Mouse (Mus musculus): ENCODE measurements around the gene Mid1. TPM values are rescaled to one million over a fixed set of nuclear protein-coding genes. Genes with fewer than 3 reads are reported as not detected.

Gene Mid1
- polyA plus RNA-seq, 1 experiment: 8.8 TPM

GRCm38 (mm10) chrX:169881253-169882219 is 196.5 kb downstream of the Mid1 start:
- Histone ChIP-seq H3K4me1 (ENCODE audit: control insufficient read depth, insufficient read depth, low read length) (0 out of 2 replicates have a peak, but pooled peaks cover 4% of the 10 kb centered on the region), H3K4me3 (ENCODE audit: insufficient read depth, low read depth, low read length) (peak overlapping the region; percentile 78), H3K27me3 (replicated peaks; ENCODE audit: control insufficient read depth, insufficient read depth, low read length) (no peaks in the 10 kb centered on the region), H3K27ac (ENCODE audit: insufficient read depth, low read depth, low read length) (peak overlapping the region; percentile 66), H3K36me3 (ENCODE audit: control insufficient read depth, insufficient read depth, low read length) (no peaks in the 10 kb centered on the region)
- 38% methylated on average over 10 of the region's 10 CpGs for WGBS
- peak; percentile 37 for DNase-seq
- no peak for TF ChIP-seq CTCF (conservative IDR thresholded peaks at IDR 0.05; ENCODE audit: insufficient read depth, insufficient read length, low read depth, low read length)
- TF ChIP-seq POLR2A (IDR thresholded peaks at IDR 0.05; ENCODE audit: low read depth, low read length): no peak

DNA sequence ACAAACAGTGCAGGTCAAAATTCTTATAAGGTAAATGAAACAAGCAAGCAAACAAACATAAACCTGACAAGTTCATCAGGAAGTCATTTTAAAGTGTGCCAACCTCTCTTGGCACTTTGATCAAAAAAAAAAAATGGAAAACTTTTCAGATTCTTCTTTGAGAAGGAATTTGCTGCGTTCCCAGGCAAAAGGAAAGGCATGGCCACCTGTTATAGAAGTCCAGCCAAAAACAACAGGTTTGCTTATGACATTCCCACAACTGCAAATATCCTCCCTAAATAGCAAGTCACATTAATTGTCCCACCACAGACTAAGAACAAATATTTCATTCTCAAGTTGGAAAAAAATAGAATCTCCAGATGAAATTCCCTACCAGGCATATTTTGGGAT is 197.2 kb downstream of the Mid1 start:
- Histone ChIP-seq H3K36me3 (ENCODE audit: control insufficient read depth, insufficient read depth, low read length) (no peaks in the 10 kb centered on the region), H3K4me3 (ENCODE audit: insufficient read depth, low read depth, low read length) (no peak overlapping the region), H3K27me3 (replicated peaks; ENCODE audit: control insufficient read depth, insufficient read depth, low read length) (no peaks in the 10 kb centered on the region), H3K27ac (ENCODE audit: insufficient read depth, low read depth, low read length) (peak overlapping the region; percentile 8), H3K4me1 (ENCODE audit: control insufficient read depth, insufficient read depth, low read length) (0 out of 2 replicates have a peak, but pooled peaks cover 4% of the 10 kb centered on the region)
- WGBS: 27% methylated on average over 1 of the region's 1 CpGs
- no peak for DNase-seq
- TF ChIP-seq CTCF (conservative IDR thresholded peaks at IDR 0.05; ENCODE audit: insufficient read depth, insufficient read length, low read depth, low read length): no peak
- TF ChIP-seq POLR2A (IDR thresholded peaks at IDR 0.05; ENCODE audit: low read depth, low read length): no peak

- Histone ChIP-seq H3K36me3 (ENCODE audit: control insufficient read depth, insufficient read depth, low read length) (no peaks in the 10 kb centered on the region), H3K4me1 (ENCODE audit: control insufficient read depth, insufficient read depth, low read length) (0 out of 2 replicates have a peak, but pooled peaks cover 4% of the 10 kb centered on the region), H3K4me3 (ENCODE audit: insufficient read depth, low read depth, low read length) (no peak overlapping the region), H3K27me3 (replicated peaks; ENCODE audit: control insufficient read depth, insufficient read depth, low read length) (no peaks in the 10 kb centered on the region), H3K27ac (ENCODE audit: insufficient read depth, low read depth, low read length) (no peak overlapping the region)
- DNase-seq: peak; percentile 82
- 38% methylated on average over 8 of the region's 8 CpGs for WGBS
- TF ChIP-seq POLR2A (IDR thresholded peaks at IDR 0.05; ENCODE audit: low read depth, low read length) (no peak), CTCF (conservative IDR thresholded peaks at IDR 0.05; ENCODE audit: insufficient read depth, insufficient read length, low read depth, low read length) (peak; percentile 44)
These were observed 198.7 kb downstream of the Mid1 start for GRCm38 (mm10) chrX:169883536-169884272.

- no peaks in the 10 kb centered on the region for H3K36me3 ChIP-seq (ENCODE audit: control insufficient read depth, insufficient read depth, low read length)
- WGBS: 64% methylated on average over 4 of the region's 4 CpGs
- DNase-seq: no peak
- TF ChIP-seq POLR2A (IDR thresholded peaks at IDR 0.05; ENCODE audit: low read depth, low read length) (no peak), CTCF (conservative IDR thresholded peaks at IDR 0.05; ENCODE audit: insufficient read depth, insufficient read length, low read depth, low read length) (no peak)
- H3K4me1 ChIP-seq (ENCODE audit: control insufficient read depth, insufficient read depth, low read length): no peaks in the 10 kb centered on the region
- no peak overlapping the region for H3K27ac ChIP-seq (ENCODE audit: insufficient read depth, low read depth, low read length)
- H3K27me3 ChIP-seq (replicated peaks; ENCODE audit: control insufficient read depth, insufficient read depth, low read length): no peaks in the 10 kb centered on the region
- H3K4me3 ChIP-seq (ENCODE audit: insufficient read depth, low read depth, low read length): no peak overlapping the region
These were observed 205.5 kb downstream of the Mid1 start for GRCm38 (mm10) chrX:169890541-169890940.

DNA sequence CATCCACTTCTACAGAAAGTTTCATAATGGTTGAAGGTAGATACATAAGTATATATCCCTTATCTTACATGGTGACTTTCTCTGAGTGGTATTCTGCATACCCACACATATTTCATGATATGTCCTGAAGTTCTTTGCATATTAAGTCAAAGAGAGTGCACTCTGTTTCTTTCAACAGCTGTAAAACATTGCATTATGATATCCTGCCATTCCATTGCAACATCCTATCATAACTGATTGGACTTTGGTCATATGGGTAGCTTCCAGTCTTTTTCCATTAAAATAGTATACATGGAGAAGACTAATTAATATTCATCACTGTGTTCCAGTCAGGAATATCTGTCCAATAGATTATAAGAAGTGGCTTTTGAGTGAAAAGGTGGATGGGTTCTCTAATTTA is 207.1 kb downstream of the Mid1 start:
- Histone ChIP-seq H3K4me1 (ENCODE audit: control insufficient read depth, insufficient read depth, low read length) (no peaks in the 10 kb centered on the region), H3K4me3 (ENCODE audit: insufficient read depth, low read depth, low read length) (no peak overlapping the region), H3K27me3 (replicated peaks; ENCODE audit: control insufficient read depth, insufficient read depth, low read length) (no peaks in the 10 kb centered on the region), H3K36me3 (ENCODE audit: control insufficient read depth, insufficient read depth, low read length) (no peaks in the 10 kb centered on the region), H3K27ac (ENCODE audit: insufficient read depth, low read depth, low read length) (no peak overlapping the region)
- no peak for TF ChIP-seq CTCF (conservative IDR thresholded peaks at IDR 0.05; ENCODE audit: insufficient read depth, insufficient read length, low read depth, low read length)
- no peak for TF ChIP-seq POLR2A (IDR thresholded peaks at IDR 0.05; ENCODE audit: low read depth, low read length)
- no peak for DNase-seq

- Histone ChIP-seq H3K27ac (ENCODE audit: insufficient read depth, low read depth, low read length) (no peak overlapping the region), H3K27me3 (replicated peaks; ENCODE audit: control insufficient read depth, insufficient read depth, low read length) (no peaks in the 10 kb centered on the region), H3K4me3 (ENCODE audit: insufficient read depth, low read depth, low read length) (no peak overlapping the region), H3K36me3 (ENCODE audit: control insufficient read depth, insufficient read depth, low read length) (no peaks in the 10 kb centered on the region), H3K4me1 (ENCODE audit: control insufficient read depth, insufficient read depth, low read length) (no peaks in the 10 kb centered on the region)
- WGBS: 59% methylated on average over 2 of the region's 2 CpGs
- no peak for DNase-seq
- no peak for TF ChIP-seq CTCF (conservative IDR thresholded peaks at IDR 0.05; ENCODE audit: insufficient read depth, insufficient read length, low read depth, low read length)
- TF ChIP-seq POLR2A (IDR thresholded peaks at IDR 0.05; ENCODE audit: low read depth, low read length): no peak
These were observed 207.6 kb downstream of the Mid1 start for GRCm38 (mm10) chrX:169892631-169893030.

All from kidney, adult 2 months (tissue).